Mouse (Mus musculus) adrenal gland, postnatal 10 days (tissue): ENCODE results near the gene Smco2. TPM values are rescaled to one million over a fixed set of nuclear protein-coding genes. Genes with fewer than 3 reads are reported as not detected.
A peak's percentile ranks its signal among the peaks of the same experiment; 100 is the strongest.
"Not testable (repeated sequence)": the region's sequence is repeated elsewhere in the genome, so short reads cannot be mapped to it uniquely, and the experiment has no call there.

Experiments
- DNase-seq: peaks from one replicate; pipeline ENCODE4 v3.0.0; 2021; ENCODE audit warnings: mixed read lengths
- total RNA-seq, 2 experiments: library from RNA; stranded (reverse); gene quantifications; 2 replicates each; pipeline ENCODE4 v1.2.3; 2021

Smco2 gene
- total RNA-seq, 2 experiments from 2014 or later: not detected

- no peak for DNase-seq
Observed at GRCm38 (mm10) chr6:146857386-146857785, 7.5 kb downstream of the Smco2 start.

- DNase-seq: no peak
Observed at GRCm38 (mm10) chr6:146863154-146863553, 13.2 kb downstream of the Smco2 start.

GRCm38 (mm10) chr6:146864370-146864769 is 14.5 kb downstream of the Smco2 start:
- DNase-seq: not testable (repeated sequence)

- DNase-seq: no peak
Observed at GRCm38 (mm10) chr6:146865701-146866100, 15.8 kb downstream of the Smco2 start.

GRCm38 (mm10) chr6:146871975-146872374 is 22.1 kb downstream of the Smco2 start:
- DNase-seq: no peak

- DNase-seq: no peak
Observed at GRCm38 (mm10) chr6:146874415-146874814, 24.5 kb downstream of the Smco2 start.

GRCm38 (mm10) chr6:146876820-146877219 is 26.9 kb downstream of the Smco2 start:
- no peak for DNase-seq

GRCm38 (mm10) chr6:146877425-146878045 is 27.6 kb downstream of the Smco2 start:
- no peak for DNase-seq

- no peak for DNase-seq
Observed at GRCm38 (mm10) chr6:146878926-146879325, 29.0 kb downstream of the Smco2 start.

- DNase-seq: no peak
Observed at GRCm38 (mm10) chr6:146879856-146880255, 30.0 kb downstream of the Smco2 start.

GRCm38 (mm10) chr6:146880296-146880695 is 30.4 kb downstream of the Smco2 start:
- no peak for DNase-seq

GRCm38 (mm10) chr6:146881896-146882770 is 32.2 kb downstream of the Smco2 start:
- no peak for DNase-seq

GRCm38 (mm10) chr6:146883426-146883825 is 33.5 kb downstream of the Smco2 start:
- DNase-seq: no peak

GRCm38 (mm10) chr6:146884171-146884570 is 34.3 kb downstream of the Smco2 start:
- DNase-seq: no peak

GRCm38 (mm10) chr6:146884851-146885250 is 34.9 kb downstream of the Smco2 start:
- DNase-seq: no peak

GRCm38 (mm10) chr6:146887958-146888659 is 38.2 kb downstream of the Smco2 start, which contains the start of gene Ppfibp1:
Ppfibp1 (plus strand) TSS chr6:146888487.
- peak; percentile 99 for DNase-seq

- no peak for DNase-seq
Observed at GRCm38 (mm10) chr6:146888660-146889490, 39.0 kb downstream of the Smco2 start.

- DNase-seq: no peak
Observed at GRCm38 (mm10) chr6:146890215-146890614, 40.3 kb downstream of the Smco2 start.

- DNase-seq: no peak
Observed at GRCm38 (mm10) chr6:146890633-146891032, 40.7 kb downstream of the Smco2 start.

GRCm38 (mm10) chr6:146893890-146894289 is 44.0 kb downstream of the Smco2 start:
- no peak for DNase-seq

GRCm38 (mm10) chr6:146898709-146899108 is 48.8 kb downstream of the Smco2 start:
- DNase-seq: no peak

GRCm38 (mm10) chr6:146899647-146900046 is 49.7 kb downstream of the Smco2 start:
- DNase-seq: no peak
